Mouse (Mus musculus): ENCODE data around the gene Gm14190. TPM values are rescaled to one million over a fixed set of nuclear protein-coding genes. Genes with fewer than 3 reads are reported as not detected.

Gm14190 gene
- not detected for total RNA-seq (2023)

GRCm38 (mm10) chr11:99690463-99690862 lies at the start of gene Gm14190:
Gene Gm14190, minus strand, starts transcription at chr11:99690740.

GRCm38 (mm10) chr11:99734190-99734589 lies 43.6 kb upstream of the Gm14190 start, which contains the start of gene Gm14180:
Gene Gm14180, minus strand, starts transcription at chr11:99734290.

GRCm38 (mm10) chr11:99665860-99666259 lies 24.7 kb downstream of the Gm14190 start, which contains the start of gene Krtap4-6:
Gene Krtap4-6, minus strand, starts transcription at chr11:99665960.

GRCm38 (mm10) chr11:99658467-99659010 lies 32.0 kb downstream of the Gm14190 start, which contains the start of gene Gm11563:
Gene Gm11563, minus strand, starts transcription at chr11:99658960.

GRCm38 (mm10) chr11:99650136-99650535 lies 40.4 kb downstream of the Gm14190 start, which contains the start of gene Gm11555:
Gene Gm11555, minus strand, starts transcription at chr11:99650236.

GRCm38 (mm10) chr11:99643635-99644139 lies 46.9 kb downstream of the Gm14190 start, which contains the start of gene Krtap4-7:
Gene Krtap4-7, minus strand, starts transcription at chr11:99644089.

Other genes starting within 250 kb of the Gm14190 start
- gene Krt23, start 197.6 kb downstream of the Gm14190 start, total RNA-seq (2023) = not detected
- not detected for gene Krt39, start 169.4 kb downstream of the Gm14190 start, total RNA-seq (2023)
- not detected for gene Krt40, start 147.6 kb downstream of the Gm14190 start, total RNA-seq (2023)
- gene Krtap3-3, start 139.9 kb downstream of the Gm14190 start, total RNA-seq (2023) = not detected
- gene Krtap3-2, start 133.9 kb downstream of the Gm14190 start, total RNA-seq (2023) = not detected
- gene Gm11939, start 131.3 kb downstream of the Gm14190 start, total RNA-seq (2023) = not detected
- not detected for gene Krtap3-1, start 124.1 kb downstream of the Gm14190 start, total RNA-seq (2023)
- gene Krtap1-5, start 109.7 kb downstream of the Gm14190 start, total RNA-seq (2023) = not detected
- gene Krtap1-4, start 107.1 kb downstream of the Gm14190 start, total RNA-seq (2023) = not detected
- gene Krtap1-3, start 99.4 kb downstream of the Gm14190 start, total RNA-seq (2023) = not detected
- not detected for gene Krtap9-3, start 92.6 kb downstream of the Gm14190 start, total RNA-seq (2023)
- not detected for gene Gm11938, start 87.4 kb downstream of the Gm14190 start, total RNA-seq (2023)
- gene Gm11937, start 80.6 kb downstream of the Gm14190 start, total RNA-seq (2023) = not detected
- not detected for gene Krtap2-4, start 75.9 kb downstream of the Gm14190 start, total RNA-seq (2023)
- not detected for gene Gm11562, start 70.3 kb downstream of the Gm14190 start, total RNA-seq (2023)
- gene Krtap4-1, start 62.5 kb downstream of the Gm14190 start, total RNA-seq (2023) = not detected
- not detected for gene Krtap4-2, start 55.7 kb downstream of the Gm14190 start, total RNA-seq (2023)
- not detected for gene Krtap4-7, start 46.7 kb downstream of the Gm14190 start, total RNA-seq (2023)
- not detected for gene Gm11555, start 40.5 kb downstream of the Gm14190 start, total RNA-seq (2023)
- not detected for gene Gm11563, start 31.8 kb downstream of the Gm14190 start, total RNA-seq (2023)
- not detected for gene Krtap4-6, start 24.8 kb downstream of the Gm14190 start, total RNA-seq (2023)
- not detected for gene Gm14180, start 43.5 kb upstream of the Gm14190 start, total RNA-seq (2023)
- gene Gm11595, start 82.2 kb upstream of the Gm14190 start, total RNA-seq (2023) = not detected
- gene Krtap4-8, start 90.0 kb upstream of the Gm14190 start, total RNA-seq (2023) = not detected
- gene Krtap4-9, start 94.5 kb upstream of the Gm14190 start, total RNA-seq (2023) = not detected
- gene Gm11596, start 102.7 kb upstream of the Gm14190 start, total RNA-seq (2023) = not detected
- not detected for gene Gm11569, start 108.2 kb upstream of the Gm14190 start, total RNA-seq (2023)
- not detected for gene Gm11554, start 113.7 kb upstream of the Gm14190 start, total RNA-seq (2023)
- not detected for gene Krtap4-13, start 119.2 kb upstream of the Gm14190 start, total RNA-seq (2023)
- not detected for gene Gm11564, start 124.9 kb upstream of the Gm14190 start, total RNA-seq (2023)
- not detected for gene 2300003K06Rik, start 147.3 kb upstream of the Gm14190 start, total RNA-seq (2023)
- not detected for gene Krtap4-16, start 160.9 kb upstream of the Gm14190 start, total RNA-seq (2023)
- gene Gm11568, start 167.2 kb upstream of the Gm14190 start, total RNA-seq (2023) = not detected
- not detected for gene Gm11559, start 173.7 kb upstream of the Gm14190 start, total RNA-seq (2023)
- not detected for gene Krtap9-1, start 182.6 kb upstream of the Gm14190 start, total RNA-seq (2023)
- not detected for gene Gm11567, start 188.4 kb upstream of the Gm14190 start, total RNA-seq (2023)
- not detected for gene Krtap31-1, start 217.2 kb upstream of the Gm14190 start, total RNA-seq (2023)
- not detected for gene Gm11565, start 224.0 kb upstream of the Gm14190 start, total RNA-seq (2023)
- not detected for gene Krtap31-2, start 245.6 kb upstream of the Gm14190 start, total RNA-seq (2023)

Measured in CD4-positive naive resting alpha-beta T cell, adult 76 days (primary cell).